In the genomic region with DNA sequence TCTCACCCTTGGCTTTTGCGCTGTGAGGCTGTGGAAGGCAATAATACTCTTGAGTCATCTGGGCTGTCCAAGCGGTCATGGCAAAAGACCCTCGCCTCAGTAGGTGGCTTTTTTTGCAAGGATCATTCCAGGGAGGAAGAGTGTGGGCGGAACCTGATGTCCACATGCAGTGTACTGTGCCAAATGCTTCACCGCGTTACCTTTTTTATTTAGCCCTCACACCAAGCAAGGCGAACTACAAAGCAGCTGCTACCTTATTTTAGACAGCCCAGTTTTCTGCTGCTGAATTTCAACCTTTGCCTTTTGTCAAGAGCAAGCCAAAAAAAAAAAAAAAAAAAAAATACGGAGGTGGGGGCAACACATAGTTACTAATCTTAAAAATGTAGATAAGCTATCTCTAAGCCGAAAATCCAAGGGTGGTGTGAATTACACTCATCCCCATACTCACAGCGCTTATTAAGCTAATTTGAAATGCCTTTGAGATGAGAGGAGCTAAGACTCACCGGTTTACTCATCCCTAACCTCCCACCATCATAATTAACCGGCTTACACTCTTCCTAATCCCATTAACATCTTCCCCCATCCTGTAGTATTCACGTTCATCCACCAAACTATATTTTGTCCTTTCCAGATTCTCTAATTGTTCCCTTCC, we compare ENCODE assay signal across 8 mouse cellular contexts. TPM values are rescaled to one million over a fixed set of nuclear protein-coding genes. Genes with fewer than 3 reads are reported as not detected.
A peak's percentile ranks its signal among the peaks of the same experiment; 100 is the strongest.
DNase-seq lines count a peak whose midpoint lies in the region; ATAC-seq and TF ChIP-seq lines count a peak whose summit lies in the region.

No protein-coding gene starts in this region.

- peak overlapping the region; percentile 99 for H3K4me3 ChIP-seq in left cerebral cortex, adult 2 months
- peak overlapping the region; percentile 96 for H3K4me3 ChIP-seq in cortical plate, adult 2 months (ENCODE audit: insufficient read depth, low read length)
- H3K4me3 ChIP-seq in intestine, embryonic 15.5 days (replicated peaks), result peak overlapping the region; percentile 72
- peak overlapping the region; percentile 93 for H3K4me3 ChIP-seq in neural tube, embryonic 12.5 days

- peaks cover 6% of the 10 kb centered on the region; the same call in 1 of the 2 replicates for H3K4me1 ChIP-seq in cortical plate, adult 2 months (ENCODE audit: control insufficient read depth, insufficient read depth, low read length)
- no peaks in the 10 kb centered on the region for H3K4me1 ChIP-seq in intestine, embryonic 15.5 days (replicated peaks)
- H3K4me1 ChIP-seq in neural tube, embryonic 12.5 days, result peaks cover 7% of the 10 kb centered on the region

- H3K9ac ChIP-seq in intestine, embryonic 15.5 days, result peak overlapping the region; percentile 71
- peak overlapping the region; percentile 79 for H3K9ac ChIP-seq in neural tube, embryonic 12.5 days

- H3K36me3 ChIP-seq in intestine, embryonic 15.5 days, result no peaks in the 10 kb centered on the region
- H3K36me3 ChIP-seq in neural tube, embryonic 12.5 days, result no peaks in the 10 kb centered on the region

- no peaks in the 10 kb centered on the region for H3K27me3 ChIP-seq in intestine, embryonic 15.5 days (replicated peaks)
- H3K27me3 ChIP-seq in neural tube, embryonic 12.5 days (replicated peaks), result no peaks in the 10 kb centered on the region

- 22% methylated on average over 13 of the region's 13 CpGs for WGBS in intestine, embryonic 15.5 days
- 23% methylated on average over 13 of the region's 13 CpGs for WGBS in neural tube, embryonic 12.5 days

- intact Hi-C loops in left cerebral cortex, adult 2 months (cut with DNase I), result loop anchor here (1.0 to 5.0 kb wide), 5 partner anchors 15 to 362 kb away; a partner anchor contains a TSS
- intact Hi-C loops in left cerebral cortex, postnatal 25 days (cut with DNase I), result loop anchor here (1.0 to 5.0 kb wide), 4 partner anchors 16 to 367 kb away; a partner anchor contains a TSS

- ATAC-seq in intestine, embryonic 15.5 days, result no peak
- ATAC-seq in neural tube, embryonic 12.5 days (ENCODE audit: low FRiP score, low read depth), result no peak; the same call in 1 of the 2 replicates

- no peak for DNase-seq in left cerebral cortex, adult 2 months (ENCODE audit: extremely low spot score in 1 of 2, low spot score in 2 of 2)
- no peak for DNase-seq in left cerebral cortex, postnatal 25 days (ENCODE audit: low spot score in 2 of 2)
- DNase-seq in urinary bladder, postnatal 4 days (ENCODE audit: low spot score in 2 of 2), result no peak
- DNase-seq in c-Kit-positive CD71-positive TER-119-positive erythroid progenitor cells, embryonic 14.5 days (ENCODE audit: low spot score), result no peak
- no peak for DNase-seq in ovary, postnatal 10 days (ENCODE audit: low spot score)

- no peaks in the 10 kb centered on the region for H3K9me3 ChIP-seq in intestine, embryonic 15.5 days
- H3K9me3 ChIP-seq in neural tube, embryonic 12.5 days, result no peaks in the 10 kb centered on the region

- H3K4me2 ChIP-seq in intestine, embryonic 15.5 days (replicated peaks), result peak overlapping the region; percentile 80
- peak overlapping the region; percentile 79 for H3K4me2 ChIP-seq in neural tube, embryonic 12.5 days (replicated peaks)

- 0 out of 2 replicates have a peak, but pooled peaks have one; percentile 2 for TF ChIP-seq POLR2A in cortical plate, adult 2 months (IDR thresholded peaks at IDR 0.05; ENCODE audit: extremely low read depth, insufficient read depth, low read length)

- TF ChIP-seq CTCF in left cerebral cortex, adult 2 months (IDR thresholded peaks at IDR 0.05), result no peak
- no peak for TF ChIP-seq CTCF in cortical plate, adult 2 months (IDR thresholded peaks at IDR 0.05; ENCODE audit: extremely low read depth, insufficient read depth, low read length)

- peak overlapping the region; percentile 96 for H3K27ac ChIP-seq in left cerebral cortex, adult 2 months
- H3K27ac ChIP-seq in cortical plate, adult 2 months (ENCODE audit: insufficient read depth, low read length), result peak overlapping the region; percentile 65
- peak overlapping the region; percentile 97 for H3K27ac ChIP-seq in intestine, embryonic 15.5 days
- H3K27ac ChIP-seq in neural tube, embryonic 12.5 days, result peak overlapping the region; percentile 94; the same call in 1 of the 2 replicates

RNA-seq across cellular contexts. Expression of a gene that starts 0.9 kb away (rescaled TPM):
- 10 to 100 TPM; 47.4 to 49.2 TPM for total RNA-seq in left cerebral cortex, adult 2 months (2021)
- total RNA-seq in left cerebral cortex, postnatal 25 days (2021), result 10 to 100 TPM; 54.4 to 55.6 TPM
- polyA plus RNA-seq in cortical plate, adult 2 months (2012; rRNA removed), result 21.3 and 22.1 TPM in 2 replicates
- polyA plus RNA-seq in intestine, embryonic 15.5 days (2015; fragmentation: Nextera tagmentation; extraction: Ambion mirVana), result 13.7 and 14.4 TPM in 2 replicates
- polyA plus RNA-seq in neural tube, embryonic 12.5 days (2016; fragmentation: Nextera tagmentation; extraction: Ambion mirVana), result 35.7 and 38.8 TPM in 2 replicates

RNA-seq across cellular contexts. Expression of a gene that starts 53.7 kb away (rescaled TPM):
- total RNA-seq in left cerebral cortex, adult 2 months (2021), result 10 to 100 TPM; 41.2 to 45.0 TPM
- total RNA-seq in left cerebral cortex, postnatal 25 days (2021), result 10 to 100 TPM; 37.7 to 38.1 TPM
- 60.6 and 65.7 TPM in 2 replicates for polyA plus RNA-seq in cortical plate, adult 2 months (2012; rRNA removed)
- polyA plus RNA-seq in intestine, embryonic 15.5 days (2015; fragmentation: Nextera tagmentation; extraction: Ambion mirVana), result 15.0 and 16.6 TPM in 2 replicates
- polyA plus RNA-seq in neural tube, embryonic 12.5 days (2016; fragmentation: Nextera tagmentation; extraction: Ambion mirVana), result 21.6 and 25.3 TPM in 2 replicates
